Mouse (Mus musculus) gastrocnemius, postnatal 14 days (tissue): ENCODE results near the gene Ints6. TPM values are rescaled to one million over a fixed set of nuclear protein-coding genes. Genes with fewer than 3 reads are reported as not detected.
A peak's percentile ranks its signal among the peaks of the same experiment; 100 is the strongest.

Source experiments
- DNase-seq: peaks from one replicate; pipeline ENCODE4 v3.0.0; 2021; ENCODE audit warnings: mixed read lengths
- intact Hi-C: fragments of 180-260 bp; cut with DNase I; formaldehyde crosslinking; loops from one replicate; pipeline ENCODE4 v1.15.1; 2025; ENCODE audit warnings: low total_unique reads
- long read RNA-seq, 2 experiments: library from polyadenylated mRNA; stranded (forward); transcript quantifications; one replicate each; pipeline ENCODE4 v2.0.0; 2021
- total RNA-seq, 2 experiments: library from RNA; stranded (reverse); gene quantifications; 2 replicates each; pipeline ENCODE4 v1.2.3; 2021

Ints6 gene
- total RNA-seq = 10 to 100 TPM; 11.8 to 12.3 TPM
- long read RNA-seq, experiment 1, full-length matches to known transcripts = 1 of 12 reads
- long read RNA-seq, experiment 1, partial matches to known transcripts = 2 of 12 reads
- long read RNA-seq, experiment 1, other reads (novel, unspliced or antisense) = 9 of 12 reads
- long read RNA-seq, experiment 2, partial matches to known transcripts = 8 of 22 reads
- long read RNA-seq, experiment 2, other reads (novel, unspliced or antisense) = 14 of 22 reads

DNA sequence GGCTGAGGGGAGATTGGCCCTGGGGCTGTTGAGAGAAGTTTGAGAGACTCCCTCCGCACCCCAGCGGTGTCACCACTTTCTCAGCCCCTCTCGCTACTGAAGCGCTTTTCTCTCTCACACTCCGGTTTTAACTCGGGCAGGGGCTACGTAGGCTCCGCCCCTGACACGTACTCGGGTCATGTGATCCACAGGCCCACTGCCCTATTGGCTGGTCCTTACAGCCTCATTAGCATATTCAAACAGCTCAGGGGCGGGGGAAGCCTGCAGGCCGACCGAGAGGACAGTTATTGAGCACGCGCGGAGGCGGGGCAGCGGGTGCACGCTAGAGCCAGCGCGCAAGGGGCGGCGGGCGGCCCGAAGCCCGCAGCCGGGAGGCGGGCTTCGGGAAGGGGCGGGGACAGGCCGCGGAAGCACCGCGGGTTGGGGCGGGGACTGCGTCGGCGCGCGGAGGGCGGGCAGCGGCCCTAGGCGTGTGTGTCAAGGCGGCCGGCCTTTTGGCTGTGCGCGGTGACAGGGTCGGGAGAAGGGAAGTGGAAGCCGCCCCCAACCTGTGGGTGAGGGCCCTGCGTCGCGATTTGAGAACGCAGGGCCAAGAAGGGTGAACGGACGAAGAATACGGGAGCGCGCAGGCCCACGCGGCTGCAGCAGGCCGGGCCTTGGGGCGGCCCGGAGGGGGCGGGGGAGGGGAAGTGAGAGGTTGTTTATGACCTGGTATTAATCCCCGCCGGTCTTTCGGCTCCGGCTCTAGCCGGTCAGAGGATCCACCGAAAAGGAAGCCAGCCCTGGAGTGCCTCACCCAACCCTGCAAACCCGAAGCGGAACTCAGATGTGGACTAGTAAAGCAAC is at the start of gene Ints6:
TSS of gene Ints6 (minus strand) at position 134 of the 846 bp plus-strand sequence.
- DNase-seq = peak; percentile 99
- intact Hi-C loops = no loop called here

DNA sequence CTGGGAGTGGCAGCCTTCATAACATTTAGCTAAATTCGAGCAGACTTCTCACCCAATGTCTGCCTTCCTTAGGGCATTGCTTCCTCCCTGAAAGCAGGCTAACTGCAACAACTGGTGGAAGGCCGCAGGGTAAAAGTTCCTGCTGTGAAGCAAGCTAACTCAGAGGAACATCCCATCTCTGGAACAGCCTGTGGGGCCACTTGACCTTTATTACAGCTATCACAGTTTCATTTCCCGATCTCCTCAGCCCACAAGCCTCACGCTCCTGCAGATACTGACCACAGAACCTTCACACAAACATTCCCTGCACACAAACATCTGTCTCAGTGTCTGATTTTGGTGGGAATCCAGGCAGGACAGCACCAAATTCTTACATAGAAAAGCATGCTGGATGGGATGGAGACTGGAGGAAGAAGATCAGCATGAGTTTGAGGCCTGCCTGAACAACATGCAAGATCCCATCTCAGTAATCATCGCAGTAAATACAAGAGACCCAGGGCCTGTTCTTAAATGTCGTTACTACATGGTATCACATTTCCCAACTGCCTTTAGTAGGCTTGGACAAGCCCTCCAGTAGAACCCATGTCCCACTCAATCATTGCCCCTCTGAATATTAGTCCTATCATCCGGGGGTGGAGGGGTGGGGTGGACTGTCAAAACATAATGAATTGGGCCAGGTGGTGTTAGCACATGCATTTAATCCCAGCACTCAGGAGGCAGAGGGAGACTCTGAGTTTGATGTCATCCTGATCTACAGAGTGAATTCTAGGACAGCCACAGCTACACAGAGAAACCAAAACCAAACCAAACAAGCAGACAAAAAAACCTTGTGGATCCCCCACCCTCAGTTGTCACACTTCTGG is 47.9 kb upstream of the Ints6 start:
- DNase-seq = no peak
- intact Hi-C loops = no loop called here

DNA sequence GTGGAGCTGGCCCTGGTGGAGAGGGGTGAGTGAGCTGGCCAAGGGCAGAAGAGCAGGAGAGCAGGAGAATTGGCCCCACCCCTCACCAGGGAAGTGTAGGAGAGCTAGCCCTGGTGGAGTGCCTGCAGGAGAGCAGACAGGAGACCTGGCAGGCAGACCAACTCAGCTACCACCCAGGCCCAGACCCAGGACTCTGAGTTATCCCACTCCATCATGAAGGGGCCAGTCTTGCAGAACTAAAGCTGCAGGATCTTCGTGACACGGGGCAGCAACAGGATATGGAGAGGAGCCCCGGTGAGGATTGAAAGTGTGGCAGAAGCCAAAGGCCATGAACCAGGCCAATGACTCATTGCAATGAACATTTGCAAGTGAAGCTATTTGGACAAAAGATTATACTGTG is 46.0 kb upstream of the Ints6 start:
- peak; percentile 9 for DNase-seq
- intact Hi-C loops = no loop called here

DNA sequence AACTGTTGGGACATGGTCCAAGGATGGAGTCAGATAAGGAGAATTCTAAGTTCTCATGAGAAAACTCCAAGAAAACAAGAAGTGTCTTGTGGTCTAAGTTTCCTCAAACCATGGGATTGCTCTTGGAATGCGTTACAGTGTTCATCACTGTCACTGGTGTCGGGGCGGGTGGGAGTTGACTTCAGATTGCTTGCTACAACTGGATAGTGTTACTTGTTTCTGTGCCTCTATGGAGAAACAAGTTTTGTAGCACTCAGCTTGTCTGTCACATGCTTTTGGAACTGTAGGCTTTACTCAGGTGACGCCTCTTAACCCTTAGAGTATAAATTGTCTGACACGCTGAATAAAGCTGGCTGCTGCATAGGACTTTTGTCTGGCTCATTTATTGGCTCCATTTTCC is 42.2 kb upstream of the Ints6 start:
- DNase-seq = no peak
- intact Hi-C loops = no loop called here

DNA sequence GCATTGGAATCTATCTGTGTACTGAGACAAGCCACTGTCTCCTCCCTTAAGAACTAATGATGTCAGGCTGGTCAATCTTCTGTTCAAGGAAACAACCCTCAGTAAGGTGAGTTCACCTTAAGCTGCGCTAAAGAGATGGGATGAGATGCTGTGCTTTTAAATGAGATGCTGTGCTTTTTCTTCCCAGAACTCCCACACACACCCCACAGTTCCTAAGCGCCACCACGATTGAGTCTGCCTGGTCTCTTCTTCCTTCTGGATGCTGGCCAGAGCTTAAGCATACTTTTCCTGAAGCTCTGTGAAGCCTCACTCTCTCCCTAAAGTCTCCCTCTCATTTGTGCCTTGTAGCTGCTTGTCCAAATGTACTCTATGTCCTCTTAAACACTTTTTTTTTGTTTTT is 39.8 kb upstream of the Ints6 start:
- no peak for DNase-seq
- intact Hi-C loops = no loop called here

DNA sequence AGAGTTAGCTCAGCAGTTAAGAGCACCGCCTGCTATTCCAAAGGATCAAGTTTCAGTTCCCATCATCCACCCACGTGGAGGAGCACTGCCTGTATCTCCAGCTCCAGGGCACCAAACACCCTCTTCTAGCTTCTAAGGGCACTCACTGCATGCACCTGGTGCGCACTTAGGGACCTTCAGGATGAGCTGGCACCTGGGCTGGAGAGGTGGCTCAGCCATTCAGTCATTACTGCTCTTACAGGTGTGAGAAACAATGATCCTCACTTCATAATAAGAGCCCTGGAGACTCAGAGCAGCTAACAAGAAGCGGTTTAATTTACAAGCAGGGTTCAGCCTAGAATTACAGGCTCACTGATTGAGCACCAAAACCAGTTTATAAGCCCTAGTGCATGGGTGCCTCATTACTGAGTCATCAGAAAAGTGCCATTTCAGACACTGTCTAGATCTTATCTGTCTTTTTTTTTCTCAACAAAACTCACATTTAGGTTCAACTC is 37.7 kb upstream of the Ints6 start:
- DNase-seq = no peak

DNA sequence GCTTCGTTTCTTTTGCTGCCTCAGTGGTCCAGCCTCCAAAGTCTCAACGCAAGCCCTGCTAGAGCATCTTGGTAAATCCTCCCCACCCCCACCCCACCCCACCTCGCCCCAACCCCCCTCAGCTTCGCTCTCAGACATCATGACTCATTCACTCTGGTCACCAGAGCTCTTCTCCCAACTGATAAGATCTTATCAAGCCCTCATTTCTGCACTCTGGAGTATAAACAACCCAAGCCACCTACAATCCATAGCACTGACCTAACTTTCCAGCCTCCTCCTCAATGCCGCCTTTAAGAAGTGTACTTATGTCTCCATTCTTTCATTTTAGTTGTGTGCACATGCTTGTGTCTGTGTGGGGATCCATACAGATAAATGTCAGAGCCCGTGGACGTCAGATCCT is 34.8 kb upstream of the Ints6 start:
- intact Hi-C loops = no loop called here
- DNase-seq = no peak

More for the DNA sequence above, 37.7 kb upstream of the Ints6 start:
- intact Hi-C loops = no loop called here

DNA sequence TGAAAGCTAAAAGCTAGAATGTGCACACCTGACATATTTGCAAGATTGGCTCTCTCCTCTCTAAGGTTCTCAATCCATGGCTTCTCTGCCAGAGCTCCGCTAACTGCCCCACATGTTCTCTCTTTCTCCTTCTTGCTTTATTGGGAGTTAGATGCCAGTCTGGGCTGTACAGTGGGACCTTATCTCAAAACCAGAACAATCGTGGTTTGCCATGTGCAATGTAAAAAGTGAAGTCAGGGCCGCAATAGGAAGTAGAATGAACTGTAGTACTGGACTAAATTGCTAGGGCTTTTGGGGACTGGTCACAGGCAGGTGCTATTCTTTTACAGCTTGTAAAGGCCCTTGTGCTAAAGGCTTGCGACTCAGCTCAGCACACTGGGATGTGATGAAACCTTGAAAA is 28.3 kb upstream of the Ints6 start:
- intact Hi-C loops = no loop called here
- no peak for DNase-seq

DNA sequence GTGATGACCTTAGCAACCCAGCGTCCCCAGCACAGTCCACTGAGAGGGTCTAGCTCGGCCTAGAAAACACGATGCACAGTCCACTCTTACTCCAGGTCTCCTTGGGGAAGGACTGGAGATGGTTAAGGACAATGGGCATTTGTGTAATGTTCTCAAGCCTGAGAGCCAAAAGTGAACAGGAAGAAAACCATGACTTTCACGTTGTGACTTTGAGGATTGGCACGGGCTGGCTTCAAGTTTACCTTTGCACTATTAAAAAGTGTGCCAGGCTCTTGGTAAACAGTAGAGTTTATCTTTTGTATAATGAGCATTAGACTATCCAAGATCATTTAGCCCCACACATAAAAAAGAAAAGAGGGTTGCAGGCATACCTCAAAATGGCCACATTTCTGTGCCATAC is 22.0 kb upstream of the Ints6 start:
- intact Hi-C loops = no loop called here
- DNase-seq = no peak

DNA sequence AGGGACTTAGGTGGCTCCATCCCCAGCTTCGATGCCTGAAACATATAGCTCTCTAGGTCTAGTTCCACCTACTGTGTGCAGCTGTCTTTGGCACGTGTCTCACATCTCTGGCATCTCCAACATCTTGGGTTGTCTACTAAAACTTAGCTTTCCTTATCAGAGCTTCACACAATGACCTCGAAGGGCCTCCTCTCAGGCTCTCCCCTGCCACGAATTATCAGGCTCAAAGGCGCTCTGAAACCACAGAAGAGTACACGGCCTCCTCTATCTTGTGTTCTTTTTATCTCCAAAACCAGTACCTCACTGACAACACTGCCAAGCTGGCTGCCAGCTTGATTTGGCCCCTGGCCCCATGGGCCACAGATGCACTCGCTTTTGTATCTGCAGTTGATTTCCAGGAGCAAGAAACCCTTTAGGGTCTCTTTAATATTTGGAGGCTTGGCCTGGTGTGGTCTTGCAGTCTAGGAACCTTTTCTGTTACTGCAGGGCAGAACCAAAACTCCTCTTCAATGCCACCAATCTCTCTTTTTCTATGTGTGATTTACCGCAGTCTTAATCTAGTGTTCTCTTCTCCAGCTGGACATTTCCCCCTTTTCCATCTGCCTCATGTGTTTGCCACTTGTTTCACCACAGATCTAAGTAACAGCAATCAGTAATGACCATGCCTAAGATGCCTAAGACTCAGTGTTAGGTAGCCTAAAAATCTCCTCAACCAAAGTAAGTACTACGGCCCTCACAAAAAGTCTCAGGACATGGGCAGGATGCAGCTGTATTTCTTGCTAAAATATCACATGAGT is 19.7 kb upstream of the Ints6 start:
- intact Hi-C loops = no loop called here
- DNase-seq = no peak

DNA sequence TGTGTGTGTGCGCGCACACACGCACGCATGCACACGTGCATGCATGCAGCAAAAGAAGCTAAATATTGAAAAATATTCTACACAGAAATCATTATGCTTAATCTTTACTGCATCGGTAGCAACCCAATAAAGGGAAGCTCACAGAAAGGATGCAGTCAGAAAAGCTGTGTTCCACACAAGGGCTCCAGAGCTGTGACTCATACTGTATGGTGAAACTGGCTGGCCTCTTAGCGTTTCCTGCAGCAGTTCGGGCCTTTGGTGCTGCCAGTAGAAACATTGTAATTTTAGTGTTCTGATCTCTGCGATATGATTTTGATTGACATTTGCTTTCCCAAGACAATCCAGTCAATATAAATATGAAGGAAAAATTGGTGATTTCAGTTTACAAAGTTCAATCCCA is 17.1 kb upstream of the Ints6 start:
- DNase-seq = no peak
- intact Hi-C loops = no loop called here

DNA sequence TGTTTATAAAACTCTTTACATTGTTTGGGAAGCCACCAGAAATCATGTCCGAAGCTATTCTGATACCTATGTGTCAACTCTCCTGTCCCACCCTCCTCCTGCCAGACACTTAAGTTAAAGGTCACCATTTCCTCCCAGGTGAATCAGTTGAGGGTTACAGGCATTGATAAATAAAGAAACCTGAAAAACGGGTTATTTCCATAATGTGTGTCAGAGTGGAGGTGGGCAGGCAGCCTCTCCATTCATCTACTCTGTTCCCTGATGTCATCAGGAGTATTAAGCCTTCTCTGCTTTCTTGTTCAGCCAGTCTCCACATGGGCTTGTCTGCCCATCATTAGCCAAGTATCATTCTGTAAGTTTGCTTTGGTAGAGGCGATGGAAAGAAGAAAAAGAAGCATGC is 14.1 kb upstream of the Ints6 start:
- intact Hi-C loops = no loop called here
- DNase-seq = no peak

DNA sequence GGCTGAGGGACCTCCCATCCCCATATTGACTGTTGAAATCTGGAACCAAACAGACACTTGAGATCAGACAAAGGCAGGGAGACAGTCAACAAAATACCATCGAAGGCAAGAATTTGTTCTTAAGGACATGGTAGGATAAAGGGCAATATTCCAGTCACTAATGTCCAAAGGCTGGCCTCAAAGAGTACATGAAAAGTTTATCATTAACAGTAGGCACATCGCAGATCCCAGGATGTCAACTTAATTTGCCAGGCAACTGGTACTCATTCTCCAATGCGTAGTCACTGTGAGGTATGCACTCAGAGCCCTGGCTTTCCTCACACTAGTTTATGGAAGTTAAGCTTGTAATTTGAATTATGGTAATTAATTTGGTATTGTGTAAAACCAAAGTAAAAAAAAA is 13.3 kb upstream of the Ints6 start:
- intact Hi-C loops = no loop called here
- no peak for DNase-seq

DNA sequence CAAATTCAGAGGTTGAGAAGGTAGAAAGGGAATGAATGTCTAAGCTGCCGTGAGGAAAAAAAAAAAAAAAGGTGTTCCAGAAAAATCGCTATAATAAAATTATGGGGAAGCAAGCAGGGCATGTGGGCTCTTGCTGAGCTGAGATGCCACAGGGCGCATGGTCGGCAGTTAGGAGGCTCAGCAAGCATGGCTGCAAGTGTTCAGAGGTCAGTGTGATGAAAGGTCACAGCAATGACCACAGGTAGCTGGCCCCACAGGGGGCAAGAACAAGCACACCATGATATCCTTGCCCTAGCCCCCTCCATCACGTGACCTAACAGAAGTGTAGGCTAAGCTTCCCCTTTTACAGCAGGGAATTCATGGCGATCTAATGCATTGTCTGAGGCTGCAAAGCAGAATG is 12.8 kb upstream of the Ints6 start:
- DNase-seq = no peak
- intact Hi-C loops = no loop called here

DNA sequence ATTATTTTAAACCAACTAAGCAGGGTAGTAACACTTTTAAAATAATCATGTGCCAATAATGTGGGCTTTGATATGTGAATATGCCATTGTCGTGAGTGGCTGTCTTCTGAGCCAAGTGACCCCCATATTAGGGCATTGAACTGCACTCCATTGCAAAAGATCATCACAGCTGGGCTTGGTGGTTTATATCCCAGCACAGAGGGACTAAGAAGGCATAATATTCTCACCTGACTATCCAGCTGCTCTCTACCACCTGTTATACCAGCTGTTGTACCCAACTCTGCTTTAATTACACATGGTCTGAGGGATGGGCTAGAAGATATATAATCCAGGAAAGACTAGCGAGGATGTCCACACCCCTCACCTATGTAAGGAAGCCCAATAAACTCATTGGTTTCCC is 4.4 kb upstream of the Ints6 start:
- DNase-seq = no peak
- intact Hi-C loops = loop anchor here (5.0 kb wide), 1 partner anchor 57 kb away; no protein-coding TSS in a partner anchor

DNA sequence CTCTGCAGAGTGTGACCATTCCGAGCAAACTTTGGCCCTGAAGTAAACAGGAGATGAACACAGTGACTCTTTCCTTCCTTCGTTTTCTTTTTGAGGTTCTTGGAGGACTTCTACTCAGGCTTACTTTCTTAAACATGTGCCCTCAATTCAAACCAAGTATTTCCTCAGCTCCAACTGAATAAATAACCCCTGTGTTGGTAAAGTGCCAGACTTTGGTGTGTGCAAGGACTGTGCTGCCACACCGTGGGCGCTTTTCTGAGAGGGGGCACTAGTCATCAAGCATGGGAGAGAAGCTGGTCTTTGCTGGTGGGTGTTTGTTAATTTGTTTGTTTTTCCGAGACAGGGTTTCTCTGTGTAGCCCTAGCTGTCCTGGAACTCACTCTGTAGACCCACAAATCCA is 3.4 kb upstream of the Ints6 start:
- intact Hi-C loops = no loop called here
- DNase-seq = no peak

DNA sequence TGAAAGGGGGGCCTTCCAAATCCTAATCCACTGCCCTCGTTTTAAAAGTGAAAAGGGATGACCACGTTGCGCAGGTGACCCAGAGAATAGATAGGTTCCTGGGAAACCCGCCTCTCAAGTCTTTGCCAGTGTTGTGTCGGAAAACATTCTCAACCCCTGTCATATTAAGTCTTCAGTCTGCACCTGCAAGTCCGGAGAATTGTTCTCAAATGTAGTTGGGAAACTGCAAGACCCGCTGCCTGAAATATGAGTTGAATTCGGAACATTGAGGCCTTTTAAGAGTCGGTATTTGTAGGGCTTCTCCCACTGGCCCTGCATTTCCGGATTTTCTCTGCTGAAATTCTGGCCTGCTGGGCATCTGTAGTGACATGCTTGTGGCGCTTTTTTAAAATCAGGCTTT is 974 bp upstream of the Ints6 start:
- intact Hi-C loops = no loop called here

DNA sequence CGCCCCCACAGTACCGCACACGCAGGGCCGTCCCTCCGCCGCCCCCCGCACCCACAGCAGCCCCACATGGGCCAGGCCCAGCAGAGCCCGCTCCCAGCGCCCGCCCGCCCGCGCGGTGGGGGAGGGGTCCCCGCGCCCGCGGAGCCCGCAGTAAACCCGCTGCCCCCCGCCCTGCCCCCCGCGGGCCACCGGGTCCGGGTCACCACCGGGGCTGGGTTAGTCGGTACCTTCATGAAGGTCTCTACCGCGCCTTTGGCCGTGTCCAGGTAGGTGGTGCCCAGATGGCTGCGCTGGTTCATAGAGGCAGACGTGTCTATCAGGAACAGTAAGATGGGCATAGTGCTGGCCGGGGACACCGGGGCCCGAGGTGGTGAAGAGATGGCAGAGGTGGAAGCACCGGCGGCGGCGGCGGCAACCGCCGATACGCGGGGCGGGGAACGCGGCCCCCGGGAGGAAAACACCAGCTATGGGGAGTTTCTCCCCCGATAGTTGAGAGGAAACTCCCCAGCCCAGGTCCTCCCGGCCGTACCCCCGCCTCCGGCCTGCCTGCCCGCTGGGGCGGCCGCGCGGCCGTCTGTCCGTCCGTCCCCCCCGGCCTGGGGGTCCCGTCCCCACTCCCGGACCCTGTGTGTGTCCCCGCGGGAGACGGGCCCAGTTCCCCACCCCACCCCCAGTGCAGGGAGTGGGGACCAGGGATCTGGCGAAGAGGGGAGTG is 491 bp downstream of the Ints6 start:
- intact Hi-C loops = no loop called here
- peak; percentile 54 for DNase-seq

More for the DNA sequence above, 974 bp upstream of the Ints6 start:
- DNase-seq = no peak
